Mouse (Mus musculus): ENCODE measurements around the gene Nab1. TPM values are rescaled to one million over a fixed set of nuclear protein-coding genes. Genes with fewer than 3 reads are reported as not detected.

Nab1 gene
- polyA plus RNA-seq (2017; shearing (Covaris generic)), result 10 to 100 TPM; 64.5 to 85.7 TPM

DNA sequence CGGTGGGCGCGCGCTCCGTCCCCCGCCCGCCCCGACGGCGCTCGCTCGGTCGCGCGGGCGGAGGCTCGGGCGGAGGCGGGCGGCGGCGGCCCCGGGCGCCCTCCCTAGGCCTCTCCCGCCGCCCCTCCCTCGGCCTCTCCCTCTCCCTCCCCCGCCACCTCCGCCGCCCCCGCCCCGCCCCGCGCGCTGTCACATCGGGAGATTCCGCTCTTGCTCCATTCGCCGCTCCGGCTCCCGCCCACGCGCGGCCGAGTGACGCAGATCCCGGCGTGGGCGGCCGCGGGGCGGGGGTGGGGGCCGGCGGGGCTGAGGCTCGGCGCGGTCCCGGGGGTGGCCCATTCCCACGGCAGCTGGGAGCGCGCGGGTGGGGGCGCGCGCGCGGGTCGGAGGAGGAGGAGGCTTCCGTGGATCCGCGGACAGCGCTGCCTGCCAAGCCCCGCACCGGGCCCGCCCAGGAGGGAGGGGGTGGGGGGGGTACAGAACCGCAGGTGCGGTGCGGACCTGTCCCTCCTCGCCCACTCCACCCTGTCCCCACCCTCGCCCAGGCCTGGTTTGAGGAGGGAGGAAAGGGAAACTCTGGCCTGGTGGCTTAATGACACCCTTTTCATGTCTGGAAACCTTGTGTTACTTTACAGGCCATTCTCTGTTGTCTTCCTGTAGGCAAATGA lies at the start of gene Nab1:
Gene Nab1 (minus strand): TSS at position 366 of the 668 bp plus-strand sequence.

Other genes starting within 250 kb of the Nab1 start
- gene Nemp2, start 130.0 kb upstream of the Nab1 start, polyA plus RNA-seq (2017; shearing (Covaris generic)), result 10 to 100 TPM; 31.6 to 41.6 TPM
- gene Mfsd6, start 226.8 kb upstream of the Nab1 start, polyA plus RNA-seq (2017; shearing (Covaris generic)), result 10 to 100 TPM; 21.0 to 38.8 TPM

All from inflammation-experienced regulatory T-cells (primary cell).